Mouse (Mus musculus) myocyte (in vitro differentiated cells): ENCODE measurements at regions not wholly inside any gene's neighbourhood (a gene's known extent, or its start where the extent isn't known, plus 50 kb on each side); places are given as distances from the start of the nearest gene placed in this dataset.

Experiments
- H3K27me3 ChIP-seq: one replicate; pipeline ENCODE4 v1.6.1; 2011; ENCODE audit not compliant: control insufficient read depth, insufficient read depth, insufficient read length
- H3K36me3 ChIP-seq: one replicate; pipeline ENCODE4 v1.6.1; 2011; ENCODE audit not compliant: control insufficient read depth, insufficient read depth
- H3K4me2 ChIP-seq: one replicate; pipeline ENCODE4 v1.6.1; 2011; ENCODE audit warnings: low read depth, control low read depth
- H3K4me3 ChIP-seq: one replicate; pipeline ENCODE4 v1.5.1; 2011; ENCODE audit warnings: mild to moderate bottlenecking, control low read depth, moderate library complexity
- H3K79me2 ChIP-seq: one replicate; pipeline ENCODE4 v1.6.1; 2011; ENCODE audit not compliant: control insufficient read depth, insufficient read depth
- H3ac ChIP-seq: one replicate; pipeline ENCODE4 v1.6.1; 2011; ENCODE audit not compliant: control insufficient read depth, insufficient read length
- CEBPB ChIP-seq: IDR thresholded peaks from 2 replicates; pipeline ENCODE4 v1.6.1; 2011; ENCODE audit warnings: mild to moderate bottlenecking, moderate library complexity; ENCODE audit not compliant: poor library complexity, insufficient read depth, severe bottlenecking
- E2F4 ChIP-seq: IDR thresholded peaks from one replicate; pipeline ENCODE4 v1.6.1; 2011; ENCODE audit warnings: mild to moderate bottlenecking, control low read depth, moderate library complexity; ENCODE audit not compliant: insufficient read depth
- MAX ChIP-seq: IDR thresholded peaks from one replicate; pipeline ENCODE4 v1.6.1; 2011; ENCODE audit warnings: low read depth, mild to moderate bottlenecking, control low read depth
- MYOD1 ChIP-seq, 3 experiments: IDR thresholded peaks; one replicate each; pipeline ENCODE4 v1.6.1; 2011; ENCODE audit warnings: control low read depth in 2 of 3, low read depth in 2 of 3, mild to moderate bottlenecking in 2 of 3, moderate library complexity in 1 of 3; ENCODE audit not compliant: insufficient read length in 2 of 3, control insufficient read depth in 1 of 3
- MYOG ChIP-seq, 3 experiments: IDR thresholded peaks; one replicate each; pipeline ENCODE4 v1.6.1; 2011; ENCODE audit warnings: control low read depth in 2 of 3, low read depth in 2 of 3, mild to moderate bottlenecking in 2 of 3; ENCODE audit not compliant: insufficient read length in 2 of 3, control insufficient read depth in 1 of 3, insufficient read depth in 1 of 3
- POLR2A ChIP-seq: IDR thresholded peaks from one replicate; pipeline ENCODE4 v1.6.1; 2011; ENCODE audit warnings: low read depth, mild to moderate bottlenecking, control low read depth, moderate library complexity; ENCODE audit not compliant: insufficient read length
- POLR2AphosphoS2 ChIP-seq: IDR thresholded peaks from one replicate; pipeline ENCODE4 v1.6.1; 2011; ENCODE audit warnings: low read depth, control low read depth; ENCODE audit not compliant: insufficient read length
- REST ChIP-seq: IDR thresholded peaks from one replicate; pipeline ENCODE4 v1.6.1; 2011; ENCODE audit warnings: mild to moderate bottlenecking, control low read depth, moderate library complexity; ENCODE audit not compliant: insufficient read depth, insufficient read length
- SRF ChIP-seq: IDR thresholded peaks from one replicate; pipeline ENCODE4 v1.6.1; 2011; ENCODE audit warnings: low read depth; ENCODE audit not compliant: control insufficient read depth, insufficient read length
- TCF12 ChIP-seq: IDR thresholded peaks from one replicate; pipeline ENCODE4 v1.6.1; 2011; ENCODE audit warnings: mild to moderate bottlenecking, control low read depth; ENCODE audit not compliant: poor library complexity, insufficient read depth, severe bottlenecking
- TCF3 ChIP-seq: IDR thresholded peaks from one replicate; pipeline ENCODE4 v1.6.1; 2011; ENCODE audit warnings: low read depth, control low read depth; ENCODE audit not compliant: insufficient read length
- USF1 ChIP-seq: IDR thresholded peaks from one replicate; pipeline ENCODE4 v1.6.1; 2011; ENCODE audit warnings: low read depth, mild to moderate bottlenecking, control low read depth, moderate library complexity

DNA sequence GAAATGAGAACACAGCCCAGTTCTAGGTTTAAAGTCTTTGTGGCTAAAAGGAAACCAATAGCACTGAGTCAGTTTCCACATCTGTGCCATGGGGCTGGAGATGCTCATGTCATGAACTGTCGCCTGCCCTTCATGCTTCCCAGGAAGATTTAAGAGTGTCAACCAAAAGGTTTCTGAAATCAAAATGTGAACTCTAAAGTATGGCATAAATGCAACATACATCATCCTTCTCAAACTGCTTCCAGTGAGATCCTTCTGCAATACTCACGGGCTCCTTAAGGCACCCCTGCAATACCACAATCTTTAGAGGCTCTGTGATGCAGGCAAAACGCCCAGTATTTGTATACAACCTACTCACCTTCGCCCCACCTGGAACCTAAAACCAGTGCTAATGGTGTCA, 229.7 kb downstream of the Lpin1 start:
- no peak overlapping the region for H3K4me3 ChIP-seq
- no peak overlapping the region for H3K4me2 ChIP-seq
- H3K36me3 ChIP-seq: no peaks in the 10 kb centered on the region
- TF ChIP-seq POLR2AphosphoS2: no peak
- TF ChIP-seq SRF: no peak
- TF ChIP-seq E2F4: no peak
- TF ChIP-seq TCF12: no peak
- no peak for TF ChIP-seq MYOD1 (IDR thresholded peaks at IDR 0.05; ENCODE audit: control insufficient read depth in 1 of 3, insufficient read length in 2 of 3, low read depth in 2 of 3)
- no peak for TF ChIP-seq REST
- no peak for TF ChIP-seq MAX
- TF ChIP-seq CEBPB: no peak
- no peak for TF ChIP-seq POLR2A
- no peak for TF ChIP-seq TCF3
- TF ChIP-seq USF1: no peak
- TF ChIP-seq MYOG (IDR thresholded peaks at IDR 0.05; ENCODE audit: control insufficient read depth in 1 of 3, insufficient read depth in 1 of 3, insufficient read length in 2 of 3, low read depth in 2 of 3): no peak
- no peak overlapping the region for H3ac ChIP-seq
- no peaks in the 10 kb centered on the region for H3K79me2 ChIP-seq
- H3K27me3 ChIP-seq: no peaks in the 10 kb centered on the region

DNA sequence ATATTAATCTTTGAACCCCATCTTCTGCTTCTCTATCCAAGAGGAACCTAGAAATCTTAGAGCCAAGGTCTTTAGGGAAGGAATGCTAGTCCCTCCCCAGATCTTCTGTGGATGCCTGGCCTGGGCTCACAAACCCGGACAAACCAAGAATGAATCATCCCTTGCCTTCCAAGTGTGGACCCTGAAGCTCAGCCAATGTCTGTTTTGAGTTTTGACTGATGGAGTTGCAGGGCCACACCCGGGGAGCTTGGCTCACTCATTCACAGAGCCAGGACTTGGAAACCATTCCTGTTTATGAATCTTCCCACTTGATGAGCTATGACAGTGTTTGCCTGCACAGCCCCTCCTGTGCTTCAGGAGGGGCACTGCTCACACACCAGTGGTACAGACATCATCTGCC, 230.4 kb downstream of the Lpin1 start:
- no peaks in the 10 kb centered on the region for H3K27me3 ChIP-seq
- no peak overlapping the region for H3ac ChIP-seq
- no peaks in the 10 kb centered on the region for H3K79me2 ChIP-seq
- TF ChIP-seq TCF12: no peak
- TF ChIP-seq E2F4: no peak
- TF ChIP-seq MYOG (IDR thresholded peaks at IDR 0.05; ENCODE audit: control insufficient read depth in 1 of 3, insufficient read depth in 1 of 3, insufficient read length in 2 of 3, low read depth in 2 of 3): no peak
- TF ChIP-seq USF1: no peak
- TF ChIP-seq POLR2A: no peak
- no peak for TF ChIP-seq MYOD1 (IDR thresholded peaks at IDR 0.05; ENCODE audit: control insufficient read depth in 1 of 3, insufficient read length in 2 of 3, low read depth in 2 of 3)
- TF ChIP-seq REST: no peak
- TF ChIP-seq MAX: no peak
- TF ChIP-seq TCF3: no peak
- no peak for TF ChIP-seq POLR2AphosphoS2
- TF ChIP-seq SRF: no peak
- no peak for TF ChIP-seq CEBPB
- H3K4me2 ChIP-seq: no peak overlapping the region
- H3K36me3 ChIP-seq: no peaks in the 10 kb centered on the region
- no peak overlapping the region for H3K4me3 ChIP-seq

DNA sequence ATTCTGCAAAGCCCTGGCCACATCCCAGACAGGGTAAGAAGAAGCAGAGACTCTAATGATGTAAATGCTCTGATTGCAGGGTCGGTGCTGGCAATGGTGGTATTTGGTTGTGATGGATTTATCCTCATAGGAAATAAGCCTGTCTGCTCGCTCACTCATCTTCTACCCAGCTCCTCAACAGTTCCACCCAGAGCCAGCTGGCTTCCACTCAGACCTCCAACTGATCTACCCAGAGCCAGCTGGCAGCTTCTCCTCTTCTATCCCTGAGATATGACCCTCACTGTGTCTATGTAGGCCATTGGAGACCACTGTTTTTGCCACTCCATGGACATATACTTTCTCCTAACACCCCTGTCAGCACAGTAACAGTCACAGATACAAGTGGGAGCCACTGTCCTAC, 231.4 kb downstream of the Lpin1 start:
- H3K79me2 ChIP-seq: no peaks in the 10 kb centered on the region
- H3K4me3 ChIP-seq: no peak overlapping the region
- H3K36me3 ChIP-seq: no peaks in the 10 kb centered on the region
- no peak for TF ChIP-seq POLR2AphosphoS2
- no peak for TF ChIP-seq REST
- no peak overlapping the region for H3ac ChIP-seq
- H3K27me3 ChIP-seq: no peaks in the 10 kb centered on the region
- no peak overlapping the region for H3K4me2 ChIP-seq

DNA sequence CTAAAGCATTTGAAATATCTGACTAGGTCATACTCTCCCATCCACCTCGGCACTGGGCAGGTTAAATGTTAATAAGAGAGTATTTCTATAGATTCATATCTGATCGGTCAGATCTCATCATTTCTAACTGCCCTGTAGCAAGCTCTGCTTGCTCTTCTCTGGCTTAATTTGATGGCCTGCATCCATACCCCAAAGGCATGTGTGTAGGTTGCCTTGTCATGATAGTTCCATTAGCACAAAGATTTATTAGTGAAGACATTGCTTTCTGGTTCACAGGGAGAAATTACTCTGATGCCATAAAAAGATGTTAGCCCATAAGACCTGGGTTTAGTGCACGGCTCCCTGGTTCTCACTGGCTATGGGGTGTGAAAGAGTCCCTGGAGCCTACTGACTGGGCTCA, 232.3 kb downstream of the Lpin1 start:
- no peaks in the 10 kb centered on the region for H3K79me2 ChIP-seq
- TF ChIP-seq POLR2A: no peak
- no peak for TF ChIP-seq MAX
- TF ChIP-seq REST: no peak
- no peak for TF ChIP-seq E2F4
- no peak for TF ChIP-seq MYOG (IDR thresholded peaks at IDR 0.05; ENCODE audit: control insufficient read depth in 1 of 3, insufficient read depth in 1 of 3, insufficient read length in 2 of 3, low read depth in 2 of 3)
- no peak for TF ChIP-seq CEBPB
- no peak for TF ChIP-seq POLR2AphosphoS2
- TF ChIP-seq TCF3: no peak
- no peak for TF ChIP-seq USF1
- no peak for TF ChIP-seq TCF12
- no peak for TF ChIP-seq MYOD1 (IDR thresholded peaks at IDR 0.05; ENCODE audit: control insufficient read depth in 1 of 3, insufficient read length in 2 of 3, low read depth in 2 of 3)
- no peak for TF ChIP-seq SRF
- H3K4me2 ChIP-seq: no peak overlapping the region
- H3ac ChIP-seq: no peak overlapping the region
- no peaks in the 10 kb centered on the region for H3K36me3 ChIP-seq
- H3K4me3 ChIP-seq: no peak overlapping the region
- no peaks in the 10 kb centered on the region for H3K27me3 ChIP-seq

DNA sequence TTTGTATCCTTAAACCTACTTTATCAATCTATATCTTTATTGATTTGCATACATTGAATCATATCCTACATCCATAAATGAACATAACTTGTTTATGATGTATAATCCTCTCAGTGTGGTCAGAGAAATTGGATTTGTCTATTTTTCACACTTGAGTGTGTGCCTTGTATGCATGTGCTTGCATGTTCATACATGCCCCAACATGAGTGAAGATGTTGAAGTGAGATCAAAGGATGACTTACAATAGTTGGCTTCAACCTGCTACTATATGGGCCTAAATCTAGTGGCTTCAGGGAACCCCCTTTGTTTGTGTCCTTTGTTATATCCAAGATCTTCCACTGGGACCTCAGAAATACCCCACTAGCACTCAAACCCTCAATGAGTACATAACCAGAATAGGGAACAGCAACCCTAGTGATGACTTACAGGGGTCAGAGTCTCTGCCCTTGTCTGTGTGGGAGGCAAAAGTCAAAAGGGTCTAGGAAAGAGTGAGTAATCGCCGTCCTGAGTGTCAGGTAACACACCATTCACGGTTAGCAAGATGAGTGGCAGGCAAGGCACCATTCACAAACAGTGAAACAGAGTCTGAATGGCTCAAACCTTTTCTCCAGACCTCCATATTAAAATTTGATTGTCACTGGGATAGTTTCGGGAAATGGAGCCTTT, 236.3 kb downstream of the Lpin1 start:
- no peaks in the 10 kb centered on the region for H3K36me3 ChIP-seq
- H3K27me3 ChIP-seq: no peaks in the 10 kb centered on the region
- no peak overlapping the region for H3K4me2 ChIP-seq
- TF ChIP-seq MYOD1 (IDR thresholded peaks at IDR 0.05; ENCODE audit: control insufficient read depth in 1 of 3, insufficient read length in 2 of 3, low read depth in 2 of 3): no peak
- TF ChIP-seq POLR2A: no peak
- H3K4me3 ChIP-seq: no peak overlapping the region
- no peaks in the 10 kb centered on the region for H3K79me2 ChIP-seq
- H3ac ChIP-seq: no peak overlapping the region
